Mouse (Mus musculus) cerebellum, postnatal 14 days (tissue): ENCODE measurements around the gene Cfdp1.

Experiments used
- DNase-seq, 2 experiments: peaks; one replicate each; pipeline ENCODE4 v3.0.0; 2021; ENCODE audit warnings: mixed read lengths in 2 of 2

Gene Cfdp1

GRCm38 (mm10) chr8:111735791-111736190 lies 118.3 kb downstream of the Cfdp1 start:
- peak in 1 of 2 experiments; percentile 17 for DNase-seq

- DNase-seq = peak; percentile 24 to 30
These were observed 118.7 kb downstream of the Cfdp1 start for GRCm38 (mm10) chr8:111735335-111735761.

GRCm38 (mm10) chr8:111734244-111734960 lies 119.7 kb downstream of the Cfdp1 start:
- peak; percentile 30 to 31 for DNase-seq

GRCm38 (mm10) chr8:111733581-111734243 lies 120.4 kb downstream of the Cfdp1 start:
- no peak for DNase-seq

GRCm38 (mm10) chr8:111732406-111733085 lies 121.5 kb downstream of the Cfdp1 start:
- peak in 1 of 2 experiments; percentile 31 for DNase-seq

- DNase-seq = peak; percentile 96 to 97
These were observed 122.1 kb downstream of the Cfdp1 start for GRCm38 (mm10) chr8:111732004-111732403.

GRCm38 (mm10) chr8:111731231-111731977 lies 122.7 kb downstream of the Cfdp1 start:
- peak in 1 of 2 experiments; percentile 41 for DNase-seq

GRCm38 (mm10) chr8:111729233-111730170 lies 124.6 kb downstream of the Cfdp1 start:
- DNase-seq = peak in 1 of 2 experiments; percentile 11

- peak in 1 of 2 experiments; percentile 19 for DNase-seq
These were observed 125.6 kb downstream of the Cfdp1 start for GRCm38 (mm10) chr8:111728481-111728880.

GRCm38 (mm10) chr8:111727553-111727952 lies 126.5 kb downstream of the Cfdp1 start:
- no peak for DNase-seq

GRCm38 (mm10) chr8:111726102-111726900 lies 127.8 kb downstream of the Cfdp1 start:
- peak in 1 of 2 experiments; percentile 73 for DNase-seq

- no peak for DNase-seq
These were observed 128.8 kb downstream of the Cfdp1 start for GRCm38 (mm10) chr8:111725341-111725740.

GRCm38 (mm10) chr8:111720115-111720544 lies 134.0 kb downstream of the Cfdp1 start:
- no peak for DNase-seq

GRCm38 (mm10) chr8:111718937-111719336 lies 135.2 kb downstream of the Cfdp1 start:
- no peak for DNase-seq
